Mouse (Mus musculus) cerebellum, adult 2 months (tissue): ENCODE results near the gene Mob1b.

Experiments used
- CTCF ChIP-seq: fragments of 200-500 bp; IDR thresholded peaks from 2 replicates; pipeline ENCODE4 v1.5.1; 2011; ENCODE audit warnings: low read depth, mild to moderate bottlenecking, control low read depth, low read length, moderate library complexity, borderline replicate concordance; ENCODE audit not compliant: insufficient read depth
- POLR2A ChIP-seq: fragments of 200-500 bp; IDR thresholded peaks from 2 replicates; pipeline ENCODE4 v1.6.1; 2011; ENCODE audit warnings: low read length, control low read depth, borderline replicate concordance; ENCODE audit not compliant: insufficient read depth

- TF ChIP-seq POLR2A: no peak
- no peak for TF ChIP-seq CTCF
Measured at GRCm38 (mm10) chr5:88685745-88686299, 34.8 kb upstream of the Mob1b start.
